Mouse (Mus musculus) hindbrain, embryonic 14.5 days (tissue): Measurements from ENCODE around the gene Musk. TPM values are rescaled to one million over a fixed set of nuclear protein-coding genes. Genes with fewer than 3 reads are reported as not detected.

ENCODE experiments used
- ATAC-seq: fragments of 200-750 bp; cut with Nextera tagmentation; 2 replicates; pipeline ENCODE4 v1.8.0; 2017; ENCODE audit warnings: moderate number of reproducible peaks, mild to moderate bottlenecking, moderate TSS enrichment, moderate library complexity; ENCODE audit not compliant: low FRiP score
- DNase-seq: peaks from one replicate; pipeline ENCODE4 v3.0.0-alpha.2; 2015; ENCODE audit warnings: low spot score
- H3K27ac ChIP-seq: fragments of 300-500 bp; sonication (generic); 2 replicates; pipeline ENCODE4 v1.5.1; 2014; ENCODE audit warnings: mild to moderate bottlenecking, moderate library complexity
- H3K27me3 ChIP-seq: fragments of 300-500 bp; sonication (generic); 2 replicates; pipeline ENCODE4 v1.6.1; 2014; ENCODE audit warnings: mild to moderate bottlenecking, low read length, mixed read lengths; ENCODE audit not compliant: control insufficient read depth, insufficient read depth
- H3K36me3 ChIP-seq: fragments of 300-500 bp; sonication (generic); replicated peaks from 2 replicates; pipeline ENCODE4 v1.6.1; 2014; ENCODE audit not compliant: control insufficient read depth, insufficient read depth
- H3K4me1 ChIP-seq: fragments of 300-500 bp; sonication (generic); replicated peaks from 2 replicates; pipeline ENCODE4 v1.6.1; 2014; ENCODE audit warnings: antibody characterized with exemption, low read length, mixed read lengths; ENCODE audit not compliant: control insufficient read depth, insufficient read depth
- H3K4me2 ChIP-seq: fragments of 300-500 bp; sonication (generic); replicated peaks from 2 replicates; pipeline ENCODE4 v1.6.1; 2014; ENCODE audit warnings: mild to moderate bottlenecking, moderate library complexity
- H3K4me3 ChIP-seq: fragments of 300-500 bp; sonication (generic); replicated peaks from 2 replicates; pipeline ENCODE4 v1.5.1; 2014; ENCODE audit warnings: mild to moderate bottlenecking, low read length
- H3K9ac ChIP-seq: fragments of 300-500 bp; sonication (generic); 2 replicates; pipeline ENCODE4 v1.6.1; 2014
- H3K9me3 ChIP-seq: fragments of 300-500 bp; sonication (generic); 2 replicates; pipeline ENCODE4 v1.6.1; 2016; ENCODE audit warnings: low read length; ENCODE audit not compliant: control insufficient read depth
- WGBS: fragments of 180-500 bp; shearing (Covaris S2); extraction: QIAGEN DNeasy Blood & Tissue Kit; methylation state at CpG from one replicate; pipeline ENCODE4 v1.1.7; 2014; 5-methylcytosine and 5-hydroxymethylcytosine counted together
- polyA plus RNA-seq: library from polyadenylated mRNA; unstranded; fragments of >200 nt; fragmentation: Nextera tagmentation; extraction: Ambion mirVana; gene quantifications from 2 replicates; pipeline ENCODE4 v1.2.1, GENCODE M21; 2014

Musk gene
- polyA plus RNA-seq, 1 experiment from 2014 or later = 0.05 TPM

DNA sequence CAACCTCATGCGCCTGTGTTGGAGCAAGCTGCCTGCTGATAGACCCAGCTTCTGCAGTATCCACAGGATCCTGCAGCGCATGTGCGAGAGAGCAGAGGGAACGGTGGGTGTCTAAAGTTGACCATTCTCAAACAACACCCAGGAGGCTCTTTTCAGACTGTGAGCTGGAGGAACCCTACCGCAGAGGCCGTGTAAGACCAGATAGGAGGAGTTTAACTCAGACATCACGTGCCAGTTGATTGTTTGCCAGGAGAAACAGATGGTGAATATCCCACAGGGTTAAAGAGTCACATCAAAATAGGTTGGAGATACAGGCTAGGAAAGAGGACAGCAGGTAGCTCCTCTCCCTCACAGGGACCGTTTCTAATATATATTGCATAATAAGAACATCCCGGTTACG is 87.8 kb downstream of the Musk start:
- H3K27me3 ChIP-seq = no peaks in the 10 kb centered on the region
- H3K27ac ChIP-seq = no peak overlapping the region
- H3K9ac ChIP-seq = no peak overlapping the region
- no peak for DNase-seq
- H3K4me2 ChIP-seq = no peak overlapping the region
- H3K9me3 ChIP-seq = no peaks in the 10 kb centered on the region
- no peaks in the 10 kb centered on the region for H3K4me1 ChIP-seq
- H3K36me3 ChIP-seq = no peaks in the 10 kb centered on the region
- no peak overlapping the region for H3K4me3 ChIP-seq
- no peak for ATAC-seq
- WGBS = 81% methylated on average over 10 of the region's 10 CpGs

DNA sequence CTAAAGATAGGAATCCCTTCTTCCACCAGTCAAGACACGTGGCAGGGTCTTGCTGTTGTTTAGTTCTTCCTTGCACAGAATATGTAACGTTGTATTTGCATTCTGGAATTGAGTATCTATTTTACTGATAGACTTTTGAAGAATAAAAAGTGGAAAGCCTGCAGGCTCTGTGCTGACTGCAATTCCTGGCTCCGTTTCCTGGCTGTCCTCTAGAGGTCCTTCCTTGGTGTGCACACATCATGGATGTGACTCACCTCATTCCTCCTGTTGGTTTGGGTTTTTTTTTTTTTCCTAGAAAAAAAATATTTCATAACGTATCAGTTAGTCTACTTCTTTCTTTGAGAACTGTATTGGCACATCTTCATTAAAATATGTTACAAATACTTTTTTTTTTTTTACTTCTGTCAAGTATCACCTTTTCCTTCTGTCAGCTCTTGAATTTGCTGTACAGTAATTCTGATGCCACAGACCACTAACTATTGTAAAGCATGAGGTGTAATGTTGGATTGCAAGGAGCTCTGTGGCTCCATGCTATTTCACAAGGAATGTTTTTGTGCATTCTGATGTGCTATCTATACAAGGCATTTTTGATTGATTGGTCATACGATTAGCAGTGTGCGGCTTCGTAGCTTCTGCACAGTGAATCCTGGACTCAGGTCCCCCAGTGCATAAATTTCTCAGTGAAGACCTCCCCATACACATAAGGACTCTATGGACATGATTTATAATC is 88.5 kb downstream of the Musk start:
- ATAC-seq = no peak

DNA sequence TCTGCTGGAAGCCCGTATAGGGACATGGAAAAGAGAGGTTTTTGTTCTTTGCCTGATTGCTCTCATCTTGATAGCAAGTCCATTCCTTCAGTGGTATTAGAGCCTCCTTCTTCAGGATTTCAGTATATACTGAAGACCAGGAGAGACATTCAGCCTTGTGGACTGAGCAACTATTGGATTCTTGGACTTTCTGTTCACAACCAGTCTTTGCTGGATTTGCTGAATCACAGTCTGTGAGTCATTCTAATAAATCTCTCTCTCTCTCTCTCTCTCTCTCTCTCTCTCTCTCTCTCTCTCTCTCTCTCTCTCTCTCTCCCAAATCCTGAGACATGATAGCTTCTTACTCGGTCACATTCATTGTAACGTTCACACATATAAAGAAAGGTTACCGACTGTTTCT is 93.4 kb downstream of the Musk start:
- H3K4me1 ChIP-seq = no peaks in the 10 kb centered on the region
- 97% methylated on average over 4 of the region's 4 CpGs for WGBS
- H3K9ac ChIP-seq = no peak overlapping the region
- H3K27ac ChIP-seq = no peak overlapping the region
- ATAC-seq = no peak
- H3K4me2 ChIP-seq = no peak overlapping the region
- no peaks in the 10 kb centered on the region for H3K9me3 ChIP-seq
- no peaks in the 10 kb centered on the region for H3K36me3 ChIP-seq
- no peaks in the 10 kb centered on the region for H3K27me3 ChIP-seq
- H3K4me3 ChIP-seq = no peak overlapping the region
- DNase-seq = no peak

More for the DNA sequence above, 88.5 kb downstream of the Musk start:
- no peaks in the 10 kb centered on the region for H3K27me3 ChIP-seq
- H3K27ac ChIP-seq = no peak overlapping the region
- no peak overlapping the region for H3K4me3 ChIP-seq
- WGBS = 80% methylated on average over 7 of the region's 7 CpGs
- DNase-seq = no peak
- H3K4me2 ChIP-seq = no peak overlapping the region
- H3K9me3 ChIP-seq = no peaks in the 10 kb centered on the region
- H3K36me3 ChIP-seq = no peaks in the 10 kb centered on the region
- no peak overlapping the region for H3K9ac ChIP-seq
- no peaks in the 10 kb centered on the region for H3K4me1 ChIP-seq

DNA sequence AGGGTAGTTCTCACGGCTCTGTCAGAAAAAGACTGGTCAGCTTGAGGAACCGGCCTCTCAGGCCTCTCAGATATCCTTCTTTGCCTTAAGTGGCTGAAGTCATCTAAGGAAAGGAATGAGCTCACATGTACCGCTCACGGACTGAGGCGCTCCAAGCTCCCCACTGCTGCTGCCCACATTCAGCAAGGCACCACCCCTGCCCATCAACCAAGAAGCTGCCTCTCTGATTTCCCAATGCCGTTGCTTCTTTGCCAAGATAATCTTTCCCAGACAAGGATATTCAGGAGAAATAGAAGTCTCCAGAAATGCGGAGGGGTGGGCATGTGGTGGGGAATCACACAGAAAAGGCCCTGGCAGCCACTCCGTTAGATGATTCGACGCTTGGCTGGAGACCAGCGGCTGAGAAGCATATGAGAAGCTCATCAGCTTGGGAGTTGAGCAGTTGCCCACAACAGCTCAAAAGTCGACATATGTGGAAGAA is 115.1 kb downstream of the Musk start:
- no peak for ATAC-seq
- no peak for DNase-seq
- no peak overlapping the region for H3K9ac ChIP-seq
- no peak overlapping the region for H3K4me2 ChIP-seq
- H3K4me1 ChIP-seq = no peaks in the 10 kb centered on the region
- no peaks in the 10 kb centered on the region for H3K36me3 ChIP-seq
- no peaks in the 10 kb centered on the region for H3K9me3 ChIP-seq
- H3K27ac ChIP-seq = no peak overlapping the region
- no peaks in the 10 kb centered on the region for H3K27me3 ChIP-seq
- 88% methylated on average over 12 of the region's 12 CpGs for WGBS
- no peak overlapping the region for H3K4me3 ChIP-seq

DNA sequence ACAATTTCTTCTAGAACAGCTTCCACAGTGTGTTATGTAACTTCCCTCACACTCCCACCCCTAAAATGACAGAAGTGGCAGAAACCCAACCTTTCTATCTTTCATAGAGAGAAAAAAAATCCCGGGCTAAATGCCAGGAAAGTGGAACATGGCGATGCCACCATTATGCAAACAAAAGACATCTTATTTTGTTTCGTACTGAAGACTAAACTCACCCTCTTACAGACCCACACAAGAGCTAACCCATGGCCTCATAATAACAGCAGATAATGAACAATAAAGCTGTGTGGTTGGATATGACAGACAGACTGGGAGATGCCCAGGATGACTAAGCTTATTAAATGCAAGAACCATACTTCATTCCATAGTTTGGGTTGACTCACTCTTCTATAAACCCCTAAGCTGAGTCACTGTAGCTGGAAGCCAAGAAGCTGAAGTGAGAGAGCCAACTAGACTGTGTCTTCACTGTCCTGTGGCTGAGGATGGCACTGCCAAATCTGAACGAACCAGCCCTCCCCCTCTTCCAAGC is 116.3 kb downstream of the Musk start:
- H3K9me3 ChIP-seq = no peaks in the 10 kb centered on the region
- DNase-seq (no peak), ATAC-seq (no peak)
- no peaks in the 10 kb centered on the region for H3K4me1 ChIP-seq
- WGBS = 73% methylated on average over 4 of the region's 4 CpGs
- no peak overlapping the region for H3K4me3 ChIP-seq
- H3K9ac ChIP-seq = no peak overlapping the region
- no peak overlapping the region for H3K27ac ChIP-seq
- H3K36me3 ChIP-seq = no peaks in the 10 kb centered on the region
- H3K27me3 ChIP-seq = no peaks in the 10 kb centered on the region
- H3K4me2 ChIP-seq = no peak overlapping the region

DNA sequence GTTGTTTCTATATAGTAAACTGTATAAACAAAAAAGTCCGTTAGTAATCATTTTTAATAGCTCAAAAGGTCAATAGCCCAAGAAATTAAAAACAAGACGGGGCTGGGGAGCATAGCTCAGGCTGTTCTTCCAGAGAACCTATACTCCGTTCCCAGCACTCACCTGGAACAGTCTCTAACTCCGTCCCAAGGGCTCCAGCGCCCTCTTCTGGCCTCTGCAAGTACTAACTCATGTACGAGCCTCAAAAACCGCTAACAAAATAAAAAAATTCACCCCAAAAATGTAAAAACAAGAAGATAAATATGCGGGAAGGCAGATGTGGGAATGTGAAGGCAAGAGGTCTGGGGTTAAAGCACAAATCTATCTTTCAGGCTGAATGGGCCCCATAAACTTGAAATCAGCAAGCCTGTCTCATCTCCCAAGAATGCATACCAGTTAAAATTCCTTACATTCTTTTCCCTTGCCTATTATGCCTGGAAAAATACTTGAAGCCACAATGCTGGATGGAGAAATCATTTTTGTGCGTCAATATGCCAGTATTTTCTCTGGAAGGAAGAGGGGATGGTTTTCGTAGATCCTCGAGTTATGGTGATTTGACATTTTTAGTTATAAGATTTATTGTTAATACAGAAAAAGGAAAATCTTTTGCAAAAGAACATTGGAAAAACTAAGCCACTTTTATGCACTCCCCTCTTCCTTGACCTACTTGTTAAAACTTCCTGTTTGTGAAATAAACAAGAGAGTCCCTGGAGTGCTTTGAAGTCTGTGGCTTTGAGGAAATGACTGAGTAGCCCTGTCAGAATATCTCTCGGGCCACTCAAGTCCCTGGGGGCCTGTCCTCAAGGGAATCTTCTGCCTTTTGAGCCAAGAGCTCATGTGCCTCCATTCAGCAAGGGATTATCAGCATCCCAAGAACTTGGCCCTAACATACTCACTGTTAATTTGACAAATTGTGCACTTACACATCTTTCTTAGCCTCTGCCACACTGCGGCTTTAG is 127.7 kb downstream of the Musk start:
- DNase-seq = no peak
- H3K36me3 ChIP-seq = no peaks in the 10 kb centered on the region
- ATAC-seq = no peak
- no peaks in the 10 kb centered on the region for H3K4me1 ChIP-seq
- no peak overlapping the region for H3K4me2 ChIP-seq
- no peaks in the 10 kb centered on the region; the same call in 1 of the 2 replicates for H3K9me3 ChIP-seq
- 83% methylated on average over 13 of the region's 13 CpGs for WGBS
- H3K27me3 ChIP-seq = no peaks in the 10 kb centered on the region
- no peak overlapping the region for H3K27ac ChIP-seq
- H3K4me3 ChIP-seq = no peak overlapping the region
- no peak overlapping the region for H3K9ac ChIP-seq

DNA sequence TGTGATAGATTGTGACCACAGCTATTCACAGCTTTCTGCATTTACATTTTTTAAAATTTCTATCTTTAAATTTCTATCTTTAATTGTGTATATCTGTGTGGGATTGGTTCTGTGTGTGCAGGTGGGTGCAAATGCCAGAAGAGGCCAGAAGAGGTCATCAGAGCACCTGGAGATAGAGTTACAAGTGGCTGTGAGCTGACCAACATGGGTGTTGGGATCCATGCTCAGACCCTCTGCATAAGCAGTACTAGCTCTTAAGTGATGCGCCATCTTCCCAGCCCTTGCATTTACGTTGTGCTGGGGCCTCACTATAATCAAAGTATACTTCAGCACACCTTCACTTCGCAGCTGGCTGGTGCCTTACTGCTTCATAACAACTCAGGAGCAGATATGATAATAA is 129.8 kb downstream of the Musk start:
- ATAC-seq = no peak
- 93% methylated on average over 3 of the region's 3 CpGs for WGBS
- Histone ChIP-seq H3K27me3 (no peaks in the 10 kb centered on the region), H3K4me3 (no peak overlapping the region), H3K4me1 (no peaks in the 10 kb centered on the region), H3K36me3 (no peaks in the 10 kb centered on the region), H3K9me3 (no peaks in the 10 kb centered on the region; the same call in 1 of the 2 replicates), H3K4me2 (no peak overlapping the region), H3K9ac (no peak overlapping the region), H3K27ac (no peak overlapping the region)
- DNase-seq = no peak

DNA sequence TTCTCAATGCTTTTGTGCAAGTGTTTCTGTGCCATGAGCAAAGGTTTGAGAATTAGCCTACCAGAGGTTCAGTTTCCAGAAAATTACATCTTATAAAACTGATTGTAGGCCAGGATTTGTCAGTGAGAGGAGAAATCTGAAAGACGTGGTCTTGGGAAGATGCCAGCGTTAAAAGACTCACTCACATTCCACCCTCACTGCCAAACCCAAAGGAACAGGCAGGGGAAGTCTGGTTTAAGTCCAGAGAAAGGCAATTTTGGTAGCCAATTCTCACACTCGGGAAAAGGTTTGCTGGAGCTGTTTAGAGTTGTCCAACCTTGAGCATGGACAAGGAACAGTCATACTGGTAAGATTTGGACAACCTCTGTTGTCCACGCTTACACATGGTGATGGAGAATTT is 131.6 kb downstream of the Musk start:
- WGBS = 79% methylated on average over 4 of the region's 4 CpGs
- Histone ChIP-seq H3K27me3 (no peaks in the 10 kb centered on the region), H3K36me3 (no peaks in the 10 kb centered on the region), H3K9me3 (no peaks in the 10 kb centered on the region; the same call in 1 of the 2 replicates), H3K4me1 (no peaks in the 10 kb centered on the region), H3K9ac (no peak overlapping the region), H3K4me3 (no peak overlapping the region), H3K27ac (no peak overlapping the region), H3K4me2 (no peak overlapping the region)
- ATAC-seq = no peak
- DNase-seq = no peak

DNA sequence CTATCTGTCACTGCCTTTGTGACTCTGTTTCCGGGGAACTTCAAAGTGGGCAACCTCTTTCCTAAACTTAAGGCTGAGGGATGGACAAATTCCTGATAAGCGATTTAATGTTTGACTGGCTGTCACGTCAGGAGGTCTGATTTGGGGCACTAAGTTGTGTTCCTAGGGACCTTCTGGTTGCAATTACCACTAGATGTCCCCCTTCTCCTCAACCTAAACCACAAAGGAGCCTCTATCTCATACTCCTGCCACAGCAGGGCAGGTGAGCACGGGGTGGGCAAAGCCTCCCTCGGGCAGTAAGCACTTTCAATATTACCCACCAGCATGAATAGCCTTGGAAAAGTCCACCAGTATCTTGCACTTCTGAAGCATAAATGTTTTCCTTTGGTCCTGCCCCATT is 133.5 kb downstream of the Musk start:
- no peak for ATAC-seq
- WGBS = 55% methylated on average over 5 of the region's 5 CpGs
- H3K4me3 ChIP-seq = no peak overlapping the region

More for the DNA sequence above, 133.5 kb downstream of the Musk start:
- Histone ChIP-seq H3K9ac (no peak overlapping the region), H3K27ac (no peak overlapping the region), H3K4me1 (no peaks in the 10 kb centered on the region), H3K27me3 (no peaks in the 10 kb centered on the region), H3K9me3 (no peaks in the 10 kb centered on the region), H3K4me2 (no peak overlapping the region), H3K36me3 (no peaks in the 10 kb centered on the region)
- DNase-seq = no peak
